Mouse (Mus musculus) limb, embryonic 13.5 days (tissue): ENCODE measurements around the gene Lin7a. TPM values are rescaled to one million over a fixed set of nuclear protein-coding genes. Genes with fewer than 3 reads are reported as not detected.
"Not testable (repeated sequence)": the region's sequence is repeated elsewhere in the genome, so short reads cannot be mapped to it uniquely, and the experiment has no call there.

Experiments
- ATAC-seq: fragments of 200-750 bp; cut with Nextera tagmentation; 2 replicates; pipeline ENCODE4 v1.8.0; 2017; ENCODE audit warnings: low read depth, moderate number of reproducible peaks, moderate TSS enrichment; ENCODE audit not compliant: low FRiP score
- H3K27ac ChIP-seq: fragments of 300-500 bp; sonication (generic); 2 replicates; pipeline ENCODE4 v1.5.1; 2015; ENCODE audit warnings: inconsistent platforms, mild to moderate bottlenecking, moderate library complexity
- H3K27me3 ChIP-seq: fragments of 300-500 bp; sonication (generic); 2 replicates; pipeline ENCODE4 v1.6.1; 2015; ENCODE audit warnings: mild to moderate bottlenecking, inconsistent platforms
- H3K36me3 ChIP-seq: fragments of 300-500 bp; sonication (generic); 2 replicates; pipeline ENCODE4 v1.6.1; 2015; ENCODE audit warnings: inconsistent platforms, mild to moderate bottlenecking, moderate library complexity
- H3K4me1 ChIP-seq: fragments of 300-500 bp; sonication (generic); 2 replicates; pipeline ENCODE4 v1.6.1; 2015; ENCODE audit warnings: inconsistent platforms
- H3K4me2 ChIP-seq: fragments of 300-500 bp; sonication (generic); replicated peaks from 2 replicates; pipeline ENCODE4 v1.6.1; 2015; ENCODE audit warnings: inconsistent platforms, mild to moderate bottlenecking, moderate library complexity
- H3K4me3 ChIP-seq: fragments of 300-500 bp; sonication (generic); 2 replicates; pipeline ENCODE4 v1.5.1; 2015; ENCODE audit warnings: moderate library complexity, mild to moderate bottlenecking, inconsistent platforms
- H3K9ac ChIP-seq: fragments of 300-500 bp; sonication (generic); 2 replicates; pipeline ENCODE4 v1.6.1; 2015; ENCODE audit warnings: mild to moderate bottlenecking, inconsistent platforms
- H3K9me3 ChIP-seq: fragments of 300-500 bp; sonication (generic); 2 replicates; pipeline ENCODE4 v1.6.1; 2016; ENCODE audit warnings: inconsistent platforms
- WGBS: fragments of 180-500 bp; shearing (Covaris S2); methylation state at CpG from one replicate; pipeline ENCODE4 v1.1.7; 2015; 5-methylcytosine and 5-hydroxymethylcytosine counted together
- polyA plus RNA-seq: library from polyadenylated mRNA; unstranded; fragments of >200 nt; fragmentation: Nextera tagmentation; extraction: Ambion mirVana; gene quantifications from 2 replicates; pipeline ENCODE4 v1.2.1, GENCODE M21; 2015

Lin7a gene
- polyA plus RNA-seq, 1 experiment from 2014 or later, result 6.7 TPM

GRCm38 (mm10) chr10:107238151-107238860, 33.2 kb upstream of the Lin7a start:
- H3K9ac ChIP-seq, result no peak overlapping the region
- WGBS, result 59% methylated on average over 2 of the region's 2 CpGs

DNA sequence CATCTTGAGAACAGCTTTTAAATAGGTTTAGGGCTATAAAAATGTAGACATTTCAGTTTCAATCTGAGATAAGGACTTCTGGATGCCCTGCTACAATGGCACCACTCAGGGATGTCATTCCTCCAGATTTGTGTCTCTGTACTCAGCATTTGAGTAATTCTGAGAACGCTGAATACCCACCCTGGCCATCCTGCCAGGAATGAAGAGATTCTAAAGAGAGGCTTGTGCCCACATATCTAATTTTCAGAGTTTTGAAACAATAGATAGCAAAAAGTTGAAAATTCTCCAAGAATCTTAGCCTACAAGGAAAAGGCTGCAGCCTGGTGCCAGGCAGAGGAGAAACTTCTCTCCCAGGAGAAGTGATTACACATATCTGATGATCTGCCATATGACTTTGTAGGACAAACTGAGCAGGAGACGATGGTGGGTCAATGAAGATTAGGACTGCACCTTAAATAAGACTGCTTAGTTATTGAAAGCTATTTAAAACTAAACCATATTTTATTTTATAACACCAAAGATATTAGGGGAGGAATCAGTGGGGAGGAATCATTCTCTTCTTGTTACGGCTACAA, 32.5 kb upstream of the Lin7a start:
- Histone ChIP-seq H3K9me3 (no peaks in the 10 kb centered on the region), H3K4me1 (no peaks in the 10 kb centered on the region), H3K36me3 (no peaks in the 10 kb centered on the region), H3K9ac (no peak overlapping the region), H3K27me3 (no peaks in the 10 kb centered on the region), H3K4me3 (no peak overlapping the region), H3K27ac (no peak overlapping the region), H3K4me2 (no peak overlapping the region)
- no peak for ATAC-seq
- 87% methylated on average over 3 of the region's 3 CpGs for WGBS

More at GRCm38 (mm10) chr10:107238151-107238860, 33.2 kb upstream of the Lin7a start:
- Histone ChIP-seq H3K27ac (no peak overlapping the region), H3K4me1 (no peaks in the 10 kb centered on the region), H3K4me3 (no peak overlapping the region), H3K4me2 (no peak overlapping the region), H3K27me3 (no peaks in the 10 kb centered on the region), H3K9me3 (no peaks in the 10 kb centered on the region), H3K36me3 (no peaks in the 10 kb centered on the region)
- ATAC-seq, result no peak

DNA sequence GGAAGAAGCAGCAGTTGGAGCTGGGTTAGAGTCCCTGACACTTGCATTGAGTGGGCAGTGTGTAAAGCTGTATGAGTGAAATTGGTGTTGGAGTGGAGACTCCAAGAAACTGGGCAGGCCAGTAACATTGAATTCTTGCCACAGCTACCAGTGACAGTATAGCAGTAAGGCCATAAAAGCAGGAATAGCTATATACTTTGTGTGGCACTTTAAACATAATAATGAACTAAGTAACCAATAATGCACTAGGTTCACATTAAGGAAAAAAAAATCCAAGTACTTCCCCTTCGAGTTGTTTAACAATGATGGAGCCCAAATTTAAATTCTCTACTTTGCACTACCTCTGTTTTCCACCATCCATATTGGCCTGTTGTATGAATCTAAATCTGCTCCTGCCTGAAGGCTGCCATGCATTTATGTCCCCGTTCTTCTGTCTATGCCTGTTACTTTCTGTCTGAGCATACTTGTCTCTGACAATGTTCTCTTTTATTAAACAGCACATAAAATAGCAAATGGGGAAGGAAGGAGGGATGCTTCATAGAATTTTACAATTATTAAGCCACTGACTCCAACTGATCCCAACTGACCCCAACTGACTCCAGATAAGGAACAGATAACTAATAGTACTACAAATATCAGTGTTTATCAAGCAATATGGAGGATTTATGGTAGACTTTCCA, 31.7 kb upstream of the Lin7a start:
- ATAC-seq, result no peak
- no peaks in the 10 kb centered on the region for H3K36me3 ChIP-seq
- H3K9ac ChIP-seq, result no peak overlapping the region
- H3K4me3 ChIP-seq, result no peak overlapping the region
- 80% methylated on average over 2 of the region's 2 CpGs for WGBS
- H3K9me3 ChIP-seq, result no peaks in the 10 kb centered on the region
- no peak overlapping the region for H3K27ac ChIP-seq
- H3K4me1 ChIP-seq, result no peaks in the 10 kb centered on the region
- H3K4me2 ChIP-seq, result no peak overlapping the region
- H3K27me3 ChIP-seq, result no peaks in the 10 kb centered on the region

DNA sequence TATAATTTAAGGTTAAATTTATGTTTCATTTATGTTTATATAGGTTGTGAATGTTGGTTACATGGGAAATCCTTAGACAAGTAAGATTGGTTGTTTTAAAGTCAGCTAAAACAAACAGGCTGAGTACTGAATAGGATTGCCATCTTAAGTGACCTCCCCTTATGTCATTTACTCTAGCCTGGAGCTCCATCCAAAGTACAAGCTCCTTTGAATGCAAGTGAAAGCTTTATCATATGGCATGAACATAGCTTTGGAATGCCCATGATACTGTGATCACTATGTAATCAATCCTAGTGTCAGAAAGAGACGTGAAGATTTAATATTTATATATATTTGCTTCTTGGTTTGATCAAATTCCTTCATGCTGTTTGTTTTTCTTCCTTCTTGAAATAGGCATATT, 31.0 kb upstream of the Lin7a start:
- Histone ChIP-seq H3K9me3 (no peaks in the 10 kb centered on the region), H3K27me3 (no peaks in the 10 kb centered on the region), H3K4me1 (no peaks in the 10 kb centered on the region), H3K36me3 (no peaks in the 10 kb centered on the region), H3K9ac (no peak overlapping the region), H3K27ac (no peak overlapping the region), H3K4me2 (no peak overlapping the region), H3K4me3 (no peak overlapping the region)
- ATAC-seq, result no peak
- 91% methylated on average over 1 of the region's 1 CpGs for WGBS

GRCm38 (mm10) chr10:107240986-107241385, 30.5 kb upstream of the Lin7a start:
- Histone ChIP-seq H3K4me3 (no peak overlapping the region), H3K9me3 (no peaks in the 10 kb centered on the region), H3K36me3 (no peaks in the 10 kb centered on the region), H3K4me2 (no peak overlapping the region), H3K27ac (no peak overlapping the region), H3K4me1 (no peaks in the 10 kb centered on the region), H3K27me3 (no peaks in the 10 kb centered on the region), H3K9ac (no peak overlapping the region)
- ATAC-seq, result no peak
- WGBS, result 91% methylated on average over 3 of the region's 3 CpGs

DNA sequence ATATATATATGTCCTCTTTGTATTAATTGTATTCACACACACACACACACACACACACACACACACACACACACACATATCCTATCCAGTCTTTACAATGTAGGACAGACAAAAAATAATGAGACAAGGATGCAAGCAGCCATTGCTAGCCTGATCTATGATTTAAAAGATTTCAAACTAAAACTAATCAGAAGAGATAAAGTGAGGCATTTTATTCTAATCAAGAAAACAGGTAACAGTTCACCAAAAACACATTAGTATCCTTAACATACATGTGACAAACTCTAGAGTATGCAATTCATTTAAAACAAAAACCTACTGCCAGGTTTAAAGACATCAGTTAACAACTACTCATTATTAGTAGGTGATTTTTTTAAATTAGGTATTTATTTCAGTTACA, 30.1 kb upstream of the Lin7a start:
- Histone ChIP-seq H3K9ac (no peak overlapping the region), H3K27ac (no peak overlapping the region), H3K27me3 (no peaks in the 10 kb centered on the region), H3K4me3 (no peak overlapping the region), H3K4me2 (no peak overlapping the region), H3K9me3 (no peaks in the 10 kb centered on the region), H3K4me1 (no peaks in the 10 kb centered on the region), H3K36me3 (no peaks in the 10 kb centered on the region)
- ATAC-seq, result no peak

GRCm38 (mm10) chr10:107241999-107242398, 29.5 kb upstream of the Lin7a start:
- H3K9ac ChIP-seq, H3K9me3 ChIP-seq, H3K27me3 ChIP-seq, H3K36me3 ChIP-seq, H3K4me3 ChIP-seq, ATAC-seq, H3K4me2 ChIP-seq, H3K27ac ChIP-seq, H3K4me1 ChIP-seq: not testable (repeated sequence)
- 87% methylated on average over 1 of the region's 1 CpGs for WGBS

GRCm38 (mm10) chr10:107242696-107243400, 28.6 kb upstream of the Lin7a start:
- Histone ChIP-seq H3K9ac (no peak overlapping the region), H3K4me3 (no peak overlapping the region), H3K4me1 (no peaks in the 10 kb centered on the region), H3K4me2 (no peak overlapping the region), H3K36me3 (no peaks in the 10 kb centered on the region), H3K9me3 (no peaks in the 10 kb centered on the region), H3K27me3 (no peaks in the 10 kb centered on the region), H3K27ac (no peak overlapping the region)
- no peak for ATAC-seq
- 70% methylated on average over 1 of the region's 1 CpGs for WGBS

DNA sequence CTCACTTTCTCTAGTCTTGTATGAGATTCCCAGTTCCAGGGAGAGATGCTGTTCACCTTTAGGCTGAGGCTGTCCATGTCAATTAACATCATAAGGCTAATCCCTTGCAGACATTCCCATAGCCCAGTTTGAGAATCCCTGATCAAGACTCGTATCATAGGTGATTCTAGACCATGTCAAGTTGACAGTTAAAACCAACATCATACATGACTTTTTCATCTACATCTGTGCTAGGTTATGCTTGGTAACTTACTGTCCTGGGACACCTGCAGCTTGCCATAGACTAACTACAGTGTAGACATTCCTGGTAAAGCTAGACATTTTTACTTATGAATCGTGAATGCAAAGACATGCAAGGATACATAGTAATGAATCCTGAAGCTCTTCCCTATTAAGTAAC, 27.3 kb upstream of the Lin7a start:
- Histone ChIP-seq H3K9me3 (no peaks in the 10 kb centered on the region), H3K9ac (no peak overlapping the region), H3K4me1 (no peaks in the 10 kb centered on the region), H3K4me3 (no peak overlapping the region), H3K27me3 (no peaks in the 10 kb centered on the region), H3K36me3 (no peaks in the 10 kb centered on the region), H3K4me2 (no peak overlapping the region), H3K27ac (no peak overlapping the region)
- ATAC-seq, result no peak
- WGBS, result 78% methylated on average over 2 of the region's 2 CpGs

DNA sequence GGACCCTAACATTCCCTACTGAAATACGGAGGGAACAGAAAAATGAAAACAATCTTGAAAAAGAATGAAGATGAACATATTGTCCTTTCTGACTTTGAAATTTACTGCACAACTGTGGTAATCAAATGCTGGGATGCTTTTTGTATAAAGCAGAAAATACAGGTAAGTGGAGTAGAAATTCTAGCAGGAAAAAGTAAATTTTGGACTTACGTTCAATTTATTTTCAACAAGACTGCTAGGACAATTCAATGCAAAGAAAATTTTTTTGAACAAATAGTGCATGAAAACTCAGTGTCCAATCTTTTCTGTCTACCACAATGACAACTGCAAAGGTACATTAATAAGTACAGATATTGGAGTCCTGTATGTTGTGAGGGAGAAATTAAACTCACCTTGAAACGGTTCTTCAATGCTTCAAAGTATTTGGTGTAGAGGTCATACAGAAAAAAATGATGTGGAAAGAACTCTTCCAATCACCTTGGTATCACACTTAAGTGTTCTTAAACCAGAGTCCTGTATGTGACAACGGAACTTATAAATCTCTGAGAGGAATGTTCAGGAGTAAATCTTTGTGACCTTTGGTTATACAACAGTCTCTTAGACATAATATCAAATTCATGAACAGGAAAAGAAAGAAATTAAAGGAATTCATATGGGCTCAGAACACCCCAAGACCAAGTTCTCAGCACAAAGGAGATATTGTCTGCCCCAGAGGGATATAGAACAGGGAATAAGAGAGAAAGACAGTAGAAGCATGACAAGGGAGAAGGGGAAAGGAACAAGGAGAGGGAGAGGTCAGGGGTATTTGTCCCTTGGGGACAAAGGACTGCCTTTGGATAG, 26.6 kb upstream of the Lin7a start:
- Histone ChIP-seq H3K4me2 (no peak overlapping the region), H3K4me1 (no peaks in the 10 kb centered on the region), H3K4me3 (no peak overlapping the region), H3K9me3 (no peaks in the 10 kb centered on the region), H3K27ac (no peak overlapping the region), H3K36me3 (no peaks in the 10 kb centered on the region), H3K9ac (no peak overlapping the region), H3K27me3 (no peaks in the 10 kb centered on the region)
- 82% methylated on average over 4 of the region's 4 CpGs for WGBS
- no peak for ATAC-seq

DNA sequence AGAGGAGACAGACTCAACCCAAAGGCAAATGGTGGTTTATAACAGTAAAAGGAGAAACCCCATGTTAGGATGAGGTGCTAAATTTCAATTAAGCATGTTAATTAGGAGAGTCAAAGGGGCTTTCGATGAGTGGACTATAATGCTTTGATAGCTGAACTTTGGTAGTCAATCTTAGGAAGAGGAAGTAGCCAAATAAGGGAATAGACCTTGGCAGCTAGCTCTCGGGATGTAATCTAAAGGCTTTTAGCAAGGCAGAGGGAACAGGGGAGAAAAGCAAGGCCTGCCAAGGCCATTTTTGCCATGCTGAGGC, 26.0 kb upstream of the Lin7a start:
- Histone ChIP-seq H3K4me1 (no peaks in the 10 kb centered on the region), H3K27ac (no peak overlapping the region), H3K9me3 (no peaks in the 10 kb centered on the region), H3K4me2 (no peak overlapping the region), H3K36me3 (no peaks in the 10 kb centered on the region), H3K9ac (no peak overlapping the region), H3K4me3 (no peak overlapping the region), H3K27me3 (no peaks in the 10 kb centered on the region)
- ATAC-seq, result no peak
- 40% methylated on average over 2 of the region's 2 CpGs for WGBS
